Mouse (Mus musculus) myocyte (in vitro differentiated cells): ENCODE data around the gene Tgfbr3l.

Source experiments
- E2F4 ChIP-seq: IDR thresholded peaks from one replicate; pipeline ENCODE4 v1.6.1; 2011; ENCODE audit warnings: mild to moderate bottlenecking, control low read depth, moderate library complexity; ENCODE audit not compliant: insufficient read depth
- MAX ChIP-seq: IDR thresholded peaks from one replicate; pipeline ENCODE4 v1.6.1; 2011; ENCODE audit warnings: low read depth, mild to moderate bottlenecking, control low read depth
- MYOD1 ChIP-seq, 3 experiments: IDR thresholded peaks; one replicate each; pipeline ENCODE4 v1.6.1; 2011; ENCODE audit warnings: control low read depth in 2 of 3, low read depth in 2 of 3, mild to moderate bottlenecking in 2 of 3, moderate library complexity in 1 of 3; ENCODE audit not compliant: insufficient read length in 2 of 3, control insufficient read depth in 1 of 3
- MYOG ChIP-seq, 3 experiments: IDR thresholded peaks; one replicate each; pipeline ENCODE4 v1.6.1; 2011; ENCODE audit warnings: control low read depth in 2 of 3, low read depth in 2 of 3, mild to moderate bottlenecking in 2 of 3; ENCODE audit not compliant: insufficient read length in 2 of 3, control insufficient read depth in 1 of 3, insufficient read depth in 1 of 3
- POLR2A ChIP-seq: IDR thresholded peaks from one replicate; pipeline ENCODE4 v1.6.1; 2011; ENCODE audit warnings: low read depth, mild to moderate bottlenecking, control low read depth, moderate library complexity; ENCODE audit not compliant: insufficient read length
- POLR2AphosphoS2 ChIP-seq: IDR thresholded peaks from one replicate; pipeline ENCODE4 v1.6.1; 2011; ENCODE audit warnings: low read depth, control low read depth; ENCODE audit not compliant: insufficient read length
- TCF12 ChIP-seq: IDR thresholded peaks from one replicate; pipeline ENCODE4 v1.6.1; 2011; ENCODE audit warnings: mild to moderate bottlenecking, control low read depth; ENCODE audit not compliant: poor library complexity, insufficient read depth, severe bottlenecking
- USF1 ChIP-seq: IDR thresholded peaks from one replicate; pipeline ENCODE4 v1.6.1; 2011; ENCODE audit warnings: low read depth, mild to moderate bottlenecking, control low read depth, moderate library complexity

DNA sequence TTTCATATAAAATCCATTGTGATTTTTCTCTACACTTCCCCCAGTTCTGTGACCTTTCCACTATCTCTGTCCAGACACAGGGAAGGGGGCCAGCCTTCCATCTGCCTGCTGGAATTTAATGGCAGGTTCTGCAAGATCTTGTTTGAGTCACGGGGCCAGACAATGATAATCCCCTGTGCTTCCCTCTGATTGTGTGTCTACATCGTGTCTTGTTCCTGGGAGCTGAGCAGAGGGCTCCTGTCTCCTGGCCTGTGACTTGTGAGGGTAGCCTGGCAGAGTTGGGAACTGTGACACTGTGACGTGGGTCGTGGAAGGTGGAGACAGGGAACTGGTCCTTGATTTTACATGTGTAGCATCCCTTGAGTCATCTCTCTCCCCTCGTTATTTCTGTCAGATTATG, 18.2 kb upstream of the Tgfbr3l start:
- TF ChIP-seq POLR2A (no peak), TCF12 (no peak), E2F4 (no peak), MAX (no peak), USF1 (no peak), MYOG (IDR thresholded peaks at IDR 0.05; ENCODE audit: control insufficient read depth in 1 of 3, insufficient read depth in 1 of 3, insufficient read length in 2 of 3, low read depth in 2 of 3) (no peak), MYOD1 (IDR thresholded peaks at IDR 0.05; ENCODE audit: control insufficient read depth in 1 of 3, insufficient read length in 2 of 3, low read depth in 2 of 3) (no peak), POLR2AphosphoS2 (no peak)
